In genomic region chr4:86930101-86930635, GRCm38 (mm10) we compare ENCODE assay signal across 8 mouse cellular contexts. TPM values are rescaled to one million over a fixed set of nuclear protein-coding genes. Genes with fewer than 3 reads are reported as not detected.
DNase-seq lines count a peak whose midpoint lies in the region; ATAC-seq and TF ChIP-seq lines count a peak whose summit lies in the region.

No protein-coding gene starts in this region.

- no peak for DNase-seq in heart, postnatal 10 days
- no peak for DNase-seq in ES-E14 (ENCODE audit: low read depth, low spot score)
- no peak for DNase-seq in hindbrain, embryonic 10.5 days (ENCODE audit: low spot score)
- no peak for DNase-seq in adrenal gland, adult 18-20 months (ENCODE audit: low spot score in 2 of 2)
- no peak for DNase-seq in thymus, adult 2 months
- DNase-seq in thymus, postnatal 36 days, result no peak

- peak overlapping the region; percentile 73 for H3K4me2 ChIP-seq in heart, embryonic 12.5 days
- peak overlapping the region; percentile 55; the same call in 1 of the 2 replicates for H3K4me2 ChIP-seq in liver, embryonic 16.5 days (ENCODE audit: low read depth, low read length)

- TF ChIP-seq POLR2A in thymus, adult 2 months (IDR thresholded peaks at IDR 0.05; ENCODE audit: control insufficient read depth, extremely low read depth, insufficient read depth, low read length, poor library complexity), result no peak

- no peaks in the 10 kb centered on the region for H3K27me3 ChIP-seq in heart, embryonic 12.5 days (replicated peaks)
- H3K27me3 ChIP-seq in hindbrain, embryonic 10.5 days (ENCODE audit: insufficient read depth, poor library complexity, severe bottlenecking), result 0 out of 2 replicates have a peak, but pooled peaks cover 8% of the 10 kb centered on the region
- H3K27me3 ChIP-seq in liver, embryonic 16.5 days (ENCODE audit: control insufficient read depth, insufficient read depth, low read depth, low read length), result no peaks in the 10 kb centered on the region
- H3K27me3 ChIP-seq in thymus, adult 2 months (ENCODE audit: control insufficient read depth, insufficient read depth, low read length), result no peaks in the 10 kb centered on the region; the same call in 1 of the 2 replicates

- H3K36me3 ChIP-seq in heart, embryonic 12.5 days, result 0 out of 2 replicates have a peak, but pooled peaks cover 2% of the 10 kb centered on the region
- H3K36me3 ChIP-seq in ES-E14 (ENCODE audit: control insufficient read depth, insufficient read depth, low read length, poor library complexity, severe bottlenecking), result peaks cover 11% of the 10 kb centered on the region
- H3K36me3 ChIP-seq in hindbrain, embryonic 10.5 days, result peaks cover 12% of the 10 kb centered on the region
- no peaks in the 10 kb centered on the region for H3K36me3 ChIP-seq in liver, embryonic 16.5 days (ENCODE audit: control insufficient read depth, insufficient read depth)
- no peaks in the 10 kb centered on the region for H3K36me3 ChIP-seq in thymus, adult 2 months (ENCODE audit: control insufficient read depth, insufficient read depth, low read length)

- H3K4me3 ChIP-seq in heart, embryonic 12.5 days, result peak overlapping the region; percentile 51
- H3K4me3 ChIP-seq in ES-E14 (ENCODE audit: insufficient read depth in 1 of 2, low read depth in 1 of 2, low read length in 2 of 2, poor library complexity in 1 of 2, severe bottlenecking in 1 of 2), result peak overlapping the region in 1 of 2 experiments; percentile 75; a peak in 1 of 4 replicates
- H3K4me3 ChIP-seq in hindbrain, embryonic 10.5 days, result peak overlapping the region; percentile 54
- peak overlapping the region; percentile 52; the same call in 1 of the 2 replicates for H3K4me3 ChIP-seq in liver, embryonic 16.5 days (ENCODE audit: low read depth, low read length)
- H3K4me3 ChIP-seq in thymus, adult 2 months (ENCODE audit: control insufficient read depth, insufficient read depth, low read length), result no peak overlapping the region

- H3K9me3 ChIP-seq in heart, embryonic 12.5 days (replicated peaks), result no peaks in the 10 kb centered on the region
- H3K9me3 ChIP-seq in ES-E14 (ENCODE audit: control insufficient read depth, insufficient read depth, low read depth, low read length), result no peaks in the 10 kb centered on the region
- peaks cover 4% of the 10 kb centered on the region; the same call in 1 of the 2 replicates for H3K9me3 ChIP-seq in hindbrain, embryonic 10.5 days
- H3K9me3 ChIP-seq in liver, embryonic 16.5 days (replicated peaks; ENCODE audit: control insufficient read depth, low read length), result no peaks in the 10 kb centered on the region

- H3K4me1 ChIP-seq in heart, embryonic 12.5 days (replicated peaks), result no peaks in the 10 kb centered on the region
- H3K4me1 ChIP-seq in ES-E14 (ENCODE audit: control insufficient read depth in 2 of 2, insufficient read depth in 2 of 2, low read length in 2 of 2, poor library complexity in 1 of 2), result no peaks in the 10 kb centered on the region
- peaks cover 7% of the 10 kb centered on the region for H3K4me1 ChIP-seq in hindbrain, embryonic 10.5 days (replicated peaks)
- H3K4me1 ChIP-seq in liver, embryonic 16.5 days (ENCODE audit: control insufficient read depth, low read depth, low read length), result no peaks in the 10 kb centered on the region
- H3K4me1 ChIP-seq in thymus, adult 2 months (replicated peaks; ENCODE audit: control insufficient read depth, insufficient read depth, low read length), result no peaks in the 10 kb centered on the region

- TF ChIP-seq CTCF in thymus, adult 2 months (IDR thresholded peaks at IDR 0.05; ENCODE audit: borderline replicate concordance, control insufficient read depth, extremely low read depth, insufficient read depth, low read length, poor library complexity), result no peak

- intact Hi-C loops in heart, postnatal 10 days (cut with DNase I), result no loop called here

- in situ Hi-C loops in ES-E14 (cut with MboI; ENCODE audit: low sequenced_read_pairs in 2 of 2, unreplicated experiment in 2 of 2), result no loop called here

- H3K9ac ChIP-seq in heart, embryonic 12.5 days, result no peak overlapping the region
- H3K9ac ChIP-seq in ES-E14 (ENCODE audit: insufficient read depth, low read depth, low read length, poor library complexity, severe bottlenecking), result no peak overlapping the region
- no peak overlapping the region for H3K9ac ChIP-seq in liver, embryonic 16.5 days (ENCODE audit: low read depth, low read length)

- 83% methylated on average over 7 of the region's 7 CpGs for WGBS in heart, embryonic 12.5 days
- 89% methylated on average over 7 of the region's 7 CpGs for WGBS in hindbrain, embryonic 10.5 days
- 71% methylated on average over 7 of the region's 7 CpGs for WGBS in liver, embryonic 16.5 days (ENCODE audit: insufficient replicate concordance)
- 91% methylated on average over 7 of the region's 7 CpGs for WGBS in thymus, adult 2 months

- no peak overlapping the region for H3K27ac ChIP-seq in heart, embryonic 12.5 days (ENCODE audit: poor library complexity, severe bottlenecking)
- no peak overlapping the region for H3K27ac ChIP-seq in ES-E14 (ENCODE audit: insufficient read depth, low read depth, low read length, poor library complexity, severe bottlenecking)
- H3K27ac ChIP-seq in hindbrain, embryonic 10.5 days, result peak overlapping the region; percentile 90; the same call in 1 of the 2 replicates
- H3K27ac ChIP-seq in liver, embryonic 16.5 days (ENCODE audit: low read length), result no peak overlapping the region
- H3K27ac ChIP-seq in thymus, adult 2 months (ENCODE audit: control insufficient read depth, insufficient read depth, low read length), result no peak overlapping the region

- 0 out of 2 replicates have a peak, but pooled peaks have one; percentile 27 for ATAC-seq in heart, embryonic 12.5 days (ENCODE audit: insufficient number of reproducible peaks, low FRiP score)
- ATAC-seq in liver, embryonic 16.5 days (ENCODE audit: low read depth), result no peak

TF ChIP-seq in ES-E14, 5 proteins besides CTCF, POLR2A, EP300 and RAD21:
- TF ChIP-seq HCFC1 (IDR thresholded peaks at IDR 0.05; ENCODE audit: borderline replicate concordance, insufficient read depth, low read length) (no peak), ZNF384 (IDR thresholded peaks at IDR 0.05; ENCODE audit: low read depth, low read length) (0 out of 2 replicates have a peak, but pooled peaks have one; percentile 56), ZC3H11A (IDR thresholded peaks at IDR 0.05; ENCODE audit: borderline replicate concordance, low read depth, low read length) (peak; percentile 23; the same call in 1 of the 2 replicates)

RNA-seq across cellular contexts. Expression of gene Acer2, which starts 56.0 kb away (rescaled TPM):
- polyA plus RNA-seq in heart, embryonic 12.5 days (2016; fragmentation: Nextera tagmentation; extraction: Ambion mirVana), result 36.0 and 40.9 TPM in 2 replicates
- total RNA-seq in heart, postnatal 10 days (2021), result 10 to 100 TPM; 14.1 to 23.5 TPM
- total RNA-seq in ES-E14 (2012; rRNA removed), result 7.2 and 8.3 TPM in 2 replicates
- polyA plus RNA-seq in hindbrain, embryonic 10.5 days (2016; fragmentation: Nextera tagmentation; extraction: Ambion mirVana), result 9.4 and 11.3 TPM in 2 replicates
- polyA plus RNA-seq in liver, embryonic 16.5 days (2015; fragmentation: Nextera tagmentation; extraction: Ambion mirVana), result 7.9 and 10.1 TPM in 2 replicates
- total RNA-seq in adrenal gland, adult 18-20 months (2021), result 10 to 100 TPM; 20.5 to 36.3 TPM
- 4.5 and 6.2 TPM in 2 replicates for polyA plus RNA-seq in thymus, adult 2 months (2012; rRNA removed)
